Mouse (Mus musculus) brain, adult 10 weeks (tissue): ENCODE results near the gene Stac3. TPM values are rescaled to one million over a fixed set of nuclear protein-coding genes. Genes with fewer than 3 reads are reported as not detected.

ENCODE experiments used
- polyA plus RNA-seq: library from polyadenylated mRNA; stranded (reverse); fragments of 350-450 nt; fragmentation: Illumina TruSeq; extraction: RNeasy Lipid Tissue Mini Kit (QIAGEN cat#74804); gene quantifications from one replicate; pipeline ENCODE4 v1.2.3, GENCODE M21; 2015; ENCODE audit warnings: low read depth, low replicate concordance

Stac3 gene
- 4.3 TPM for polyA plus RNA-seq

DNA sequence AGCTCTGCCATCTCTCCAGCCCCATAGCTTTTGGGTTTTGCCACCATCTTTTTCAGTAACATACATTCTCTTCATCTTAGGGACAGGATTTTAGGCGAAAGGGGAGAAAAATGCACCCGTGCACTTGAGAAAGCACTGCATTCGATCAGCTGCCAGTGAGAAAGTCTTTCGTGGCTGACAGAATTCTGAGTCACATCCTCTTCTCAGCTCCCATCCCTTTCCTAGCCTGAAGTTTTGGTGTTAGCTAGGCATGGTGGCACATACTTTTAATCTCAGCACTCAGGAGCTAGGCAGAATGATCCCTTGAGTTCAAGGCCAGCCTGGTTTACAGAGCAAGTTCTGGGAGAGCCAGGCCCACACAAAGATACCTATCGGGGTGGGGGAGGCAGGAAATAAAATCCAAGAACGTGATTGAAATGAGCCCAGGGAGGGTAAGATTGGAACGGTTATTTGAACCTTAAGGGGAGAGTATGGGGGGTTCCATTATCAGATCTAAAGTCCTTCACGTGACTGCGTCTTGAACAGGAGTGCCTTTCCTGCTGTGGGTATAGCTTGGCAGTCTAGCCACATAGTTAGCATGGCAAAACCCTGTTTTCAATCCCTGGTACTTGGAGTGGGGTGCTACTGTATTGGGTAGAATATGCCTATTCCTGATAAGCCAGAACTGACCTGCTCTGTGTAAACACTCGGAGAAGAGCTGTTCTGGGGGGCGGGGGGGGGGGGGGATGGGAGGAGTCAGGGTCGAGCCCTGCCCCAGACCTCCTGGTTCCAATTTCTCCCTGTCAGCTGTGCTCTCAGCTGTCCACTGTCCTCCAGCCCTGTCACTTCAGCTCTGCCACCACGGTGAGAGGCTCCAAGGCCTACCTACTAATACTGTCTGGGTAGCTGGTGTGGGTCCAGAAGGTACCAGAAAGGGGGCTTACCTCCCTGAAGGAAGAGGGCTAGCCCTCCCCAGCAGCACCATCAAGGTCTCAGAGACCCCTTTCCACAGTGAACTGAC lies at the start of gene Stac3:
TSS of gene Stac3 (plus strand) at position 793 of the 1,000 bp plus-strand sequence.

DNA sequence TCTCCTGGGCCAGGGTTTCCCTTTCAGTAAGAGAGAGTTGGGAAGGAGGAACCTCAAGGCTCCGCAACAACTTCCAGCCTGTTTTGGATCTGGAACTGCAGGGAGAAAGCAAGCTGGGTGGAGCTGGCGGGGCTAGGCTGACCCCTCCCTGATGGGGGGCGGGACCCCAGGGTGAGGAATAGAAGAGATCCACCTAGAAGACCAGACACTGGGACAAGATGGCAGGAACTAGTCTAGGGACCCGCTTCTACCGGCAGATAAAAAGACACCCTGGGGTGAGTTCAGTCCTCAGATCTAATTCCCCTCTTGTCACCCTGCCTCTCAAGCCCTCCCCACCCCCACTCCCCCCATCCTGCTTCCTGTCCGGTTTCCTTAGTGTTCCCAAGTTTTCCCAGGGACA lies 13.3 kb downstream of the Stac3 start, which contains the start of gene Ndufa4l2:
TSS of gene Ndufa4l2 (plus strand) at position 204 of the 400 bp plus-strand sequence.

DNA sequence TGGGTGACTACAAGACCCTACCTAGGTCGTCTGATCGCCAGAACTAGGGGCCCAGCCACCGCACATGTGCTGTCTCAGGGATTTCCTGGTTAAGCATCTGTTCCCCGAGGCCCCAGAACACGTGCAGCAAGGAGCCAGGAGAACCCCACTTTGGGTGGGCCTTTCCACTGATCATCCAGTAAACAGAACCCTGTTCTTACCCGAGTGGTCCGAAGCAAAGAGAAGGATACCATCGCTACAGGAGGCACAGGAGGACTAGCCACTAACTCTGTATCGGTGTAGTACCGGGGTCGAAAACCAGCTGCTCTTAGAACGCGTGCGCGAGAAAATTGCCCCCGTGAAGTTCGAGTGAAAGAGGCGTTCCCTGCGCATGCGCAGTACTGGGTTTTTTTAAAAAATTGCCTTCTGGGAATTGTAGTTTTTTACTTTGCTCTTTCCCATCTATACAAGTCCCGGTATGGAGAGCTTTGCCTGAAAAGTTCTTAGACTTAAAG lies 20.6 kb downstream of the Stac3 start, which contains the start of gene Shmt2:
TSS of gene Shmt2 (minus strand) at position 357 of the 494 bp plus-strand sequence.

DNA sequence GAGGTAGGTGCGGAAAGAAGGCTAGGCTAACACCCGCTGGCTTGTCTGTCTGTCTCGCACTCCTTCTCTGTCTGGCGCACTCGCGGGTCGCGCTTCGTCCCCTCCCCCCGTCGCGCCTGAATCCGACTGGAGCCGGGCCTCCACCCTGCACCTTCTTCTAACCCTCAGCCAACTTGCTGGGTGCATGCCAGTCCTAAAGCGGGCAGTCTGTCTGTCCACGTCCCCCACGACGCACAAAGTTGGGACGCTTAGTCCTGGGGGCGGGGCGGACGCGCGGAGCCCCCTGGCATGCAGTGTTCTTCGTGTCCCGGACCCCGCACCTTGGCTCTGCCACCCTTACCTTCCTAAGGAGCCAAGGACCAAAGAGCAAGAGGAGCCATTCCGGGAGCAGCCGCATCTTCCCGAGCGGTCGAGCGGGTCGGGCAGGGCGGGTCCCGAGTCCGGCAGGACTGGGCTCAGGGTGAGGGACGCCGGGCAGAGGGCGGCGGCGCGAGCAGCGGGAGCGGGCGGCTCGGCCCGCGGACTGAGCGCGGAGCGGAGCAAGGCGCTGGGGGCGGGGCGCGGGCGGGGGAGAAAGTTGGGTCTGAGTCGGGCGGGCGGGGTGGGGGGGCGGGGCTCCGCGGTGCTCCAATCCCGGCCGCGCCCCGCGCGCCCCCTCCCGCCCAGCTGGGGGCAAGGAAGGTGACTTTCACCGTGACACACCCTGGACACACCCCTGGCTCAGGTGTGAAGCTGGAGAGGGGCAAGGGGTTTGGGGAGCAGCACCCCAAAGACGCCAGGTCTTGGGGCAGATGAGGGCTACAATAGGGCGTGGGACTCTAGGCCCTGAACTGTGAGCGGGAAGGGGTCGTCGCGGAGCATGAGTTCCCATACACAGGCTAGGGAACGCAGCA lies 32.8 kb downstream of the Stac3 start, which contains the start of gene Nxph4:
TSS of gene Nxph4 (minus strand) at position 524 of the 893 bp plus-strand sequence.

Other genes starting within 250 kb of the Stac3 start
- gene Kif5a, start 238.3 kb upstream of the Stac3 start, polyA plus RNA-seq = 1,243 TPM
- gene Dctn2, start 235.3 kb upstream of the Stac3 start, polyA plus RNA-seq = 329 TPM
- 25.4 TPM for gene Mbd6, start 212.7 kb upstream of the Stac3 start, polyA plus RNA-seq
- 67.4 TPM for gene Mars, start 189.9 kb upstream of the Stac3 start, polyA plus RNA-seq
- 1.1 TPM for gene Arhgap9, start 179.7 kb upstream of the Stac3 start, polyA plus RNA-seq
- 1.8 TPM for gene Gli1, start 159.7 kb upstream of the Stac3 start, polyA plus RNA-seq
- 0.13 TPM for gene Inhbe, start 147.3 kb upstream of the Stac3 start, polyA plus RNA-seq
- not detected for gene Inhbc, start 131.3 kb upstream of the Stac3 start, polyA plus RNA-seq
- 195 TPM for gene R3hdm2, start 121.4 kb upstream of the Stac3 start, polyA plus RNA-seq
- gene Ndufa4l2, start 13.3 kb downstream of the Stac3 start, polyA plus RNA-seq = 9.8 TPM
- gene Shmt2, start 20.8 kb downstream of the Stac3 start, polyA plus RNA-seq = 26.1 TPM
- 6.8 TPM for gene Nxph4, start 32.9 kb downstream of the Stac3 start, polyA plus RNA-seq
- 158 TPM for gene Lrp1, start 119.5 kb downstream of the Stac3 start, polyA plus RNA-seq
- gene Stat6, start 141.3 kb downstream of the Stac3 start, polyA plus RNA-seq = 11.0 TPM
- gene Nemp1, start 165.2 kb downstream of the Stac3 start, polyA plus RNA-seq = 3.3 TPM
- gene Nab2, start 166.9 kb downstream of the Stac3 start, polyA plus RNA-seq = 30.7 TPM
- 1.2 TPM for gene Myo1a, start 203.5 kb downstream of the Stac3 start, polyA plus RNA-seq
- gene Tac2, start 222.8 kb downstream of the Stac3 start, polyA plus RNA-seq = 23.1 TPM
- gene Zbtb39, start 237.9 kb downstream of the Stac3 start, polyA plus RNA-seq = 4.3 TPM